Mouse (Mus musculus): ENCODE measurements around the gene Gm13305.
"Not testable (repeated sequence)": the region's sequence is repeated elsewhere in the genome, so short reads cannot be mapped to it uniquely, and the experiment has no call there.

Gm13305 gene

GRCm38 (mm10) chr4:42168503-42168902 is at the start of gene Gm13305:
Gene Gm13305, minus strand, starts transcription at chr4:42168603.
- not testable (repeated sequence) for DNase-seq (ENCODE audit: low spot score)

- not testable (repeated sequence) for DNase-seq (ENCODE audit: low spot score)
Observed at GRCm38 (mm10) chr4:42184980-42185372, 16.6 kb upstream of the Gm13305 start.

DNA sequence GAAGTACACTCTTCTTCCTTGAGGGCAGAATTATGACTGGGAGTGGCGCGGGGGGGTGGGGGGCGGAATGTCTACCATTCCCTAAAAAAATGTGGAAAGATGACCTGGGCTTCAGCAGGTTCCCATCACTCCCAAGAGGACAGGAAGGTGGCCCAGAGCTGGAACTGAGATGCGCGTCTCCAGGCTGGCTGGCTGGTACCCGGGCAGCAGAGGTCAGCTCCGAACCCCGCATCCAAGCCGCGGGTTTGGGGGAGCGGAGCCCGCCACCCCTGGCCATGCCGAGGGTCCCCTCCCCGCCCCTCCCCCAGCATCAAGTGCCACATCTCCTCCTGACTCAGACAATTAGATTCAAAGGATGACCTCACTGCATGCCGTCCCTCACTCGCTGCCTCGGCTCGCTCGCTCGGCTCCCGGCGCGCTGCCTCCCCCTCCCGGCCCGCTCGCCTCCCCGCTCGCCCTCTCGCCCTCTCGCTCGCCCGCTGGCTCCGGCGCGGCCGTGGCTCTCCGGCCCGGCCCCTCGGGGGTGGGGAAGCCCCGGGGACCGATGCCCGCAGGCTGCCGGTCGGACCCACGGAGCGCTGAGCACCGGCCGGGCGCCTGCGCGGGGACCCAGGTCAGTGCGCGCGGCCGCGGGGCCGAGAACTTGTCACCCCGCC is 16.0 kb upstream of the Gm13305 start:
- not testable (repeated sequence) for DNase-seq (ENCODE audit: low spot score)

DNA sequence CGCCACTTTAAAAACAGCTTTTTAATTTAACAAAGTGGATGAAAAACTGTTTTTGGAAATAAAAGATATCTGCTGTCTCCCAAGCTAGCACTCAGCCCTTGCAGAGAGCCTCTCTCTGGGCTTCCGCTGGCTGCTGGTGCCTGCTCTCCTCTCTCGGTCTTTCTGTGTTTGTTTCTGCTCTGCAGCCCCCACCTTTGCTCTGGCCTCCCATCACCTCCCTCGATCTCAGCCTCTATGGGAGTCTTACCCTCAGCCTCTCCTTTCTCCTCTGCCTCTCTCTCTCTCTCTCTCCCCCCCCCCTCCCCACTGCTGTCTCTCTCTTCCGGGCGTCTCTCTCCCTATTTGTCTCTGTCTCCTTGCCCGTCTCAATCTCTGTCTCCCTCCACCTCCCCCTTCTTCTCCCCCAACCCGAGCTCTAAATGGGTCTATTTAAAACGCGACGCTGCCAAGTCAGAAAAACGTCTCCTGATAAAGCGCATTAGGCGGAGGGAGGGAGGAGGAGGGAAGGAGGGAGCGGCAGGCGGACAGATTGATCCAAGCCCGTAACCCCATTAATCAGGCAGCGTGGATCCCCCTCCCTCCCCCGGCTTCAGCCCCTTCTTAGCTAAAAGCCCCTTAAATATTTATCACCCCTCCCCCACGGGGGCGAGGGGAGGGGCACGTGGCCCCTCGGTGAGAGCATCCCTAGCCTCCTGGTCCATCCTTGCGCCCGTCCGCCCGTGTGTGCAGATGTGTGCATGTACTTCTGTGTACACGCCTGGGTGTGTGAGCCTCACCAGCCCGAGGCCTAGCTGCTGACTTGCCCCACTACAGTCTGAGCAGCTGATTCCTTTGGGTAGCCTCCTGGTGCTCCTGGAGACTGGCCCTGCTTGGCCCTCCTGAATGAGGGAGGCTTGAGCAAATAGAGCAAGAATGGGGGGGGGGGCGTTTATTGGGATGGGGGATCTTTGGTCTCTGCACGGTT is 15.1 kb upstream of the Gm13305 start:
- DNase-seq (ENCODE audit: low spot score) = not testable (repeated sequence)

DNA sequence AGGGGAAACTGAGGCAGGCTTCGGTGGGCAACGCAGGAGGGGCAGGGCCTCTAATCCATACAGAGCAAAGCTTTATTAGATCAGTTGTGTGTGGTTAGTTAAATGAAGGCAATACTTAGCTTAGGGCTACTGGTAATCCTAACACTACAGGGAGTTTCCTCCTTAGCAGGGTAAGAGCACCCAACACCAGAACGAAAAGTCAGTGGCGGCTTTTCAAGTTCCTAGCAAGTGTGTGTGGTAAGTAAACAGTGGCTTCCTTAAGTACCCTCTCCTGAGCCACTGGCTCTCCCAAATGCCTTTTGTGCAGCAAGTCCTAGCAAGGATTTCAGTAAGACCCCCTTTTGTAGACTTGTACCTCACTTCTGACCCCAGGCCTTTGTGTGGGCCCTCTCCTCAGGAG is 9.8 kb upstream of the Gm13305 start:
- DNase-seq (ENCODE audit: low spot score) = not testable (repeated sequence)

GRCm38 (mm10) chr4:42153136-42153535 is 15.3 kb downstream of the Gm13305 start, which contains the start of gene Gm13306:
Gene Gm13306, plus strand, starts transcription at chr4:42153436.
- not testable (repeated sequence) for DNase-seq (ENCODE audit: low spot score)

DNA sequence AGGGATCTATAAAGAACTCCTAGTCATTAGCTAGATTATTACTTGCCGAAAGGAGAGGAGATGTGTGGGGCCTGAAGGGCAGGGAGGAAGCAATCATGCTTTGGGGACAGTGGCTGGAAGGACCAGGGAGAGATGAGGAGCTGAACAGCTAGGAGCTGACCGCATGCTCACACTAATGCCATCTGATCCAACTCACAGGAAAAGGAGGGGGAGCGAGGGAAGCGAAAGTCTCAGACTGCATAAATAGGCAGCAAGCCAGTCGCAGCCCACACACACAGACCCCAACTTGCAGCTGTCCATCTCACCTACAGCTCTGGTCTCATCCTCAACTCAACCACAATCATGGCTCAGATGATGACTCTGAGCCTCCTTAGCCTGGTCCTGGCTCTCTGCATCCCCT is 53.9 kb downstream of the Gm13305 start, which contains the start of gene Gm13304:
Gene Gm13304 (plus strand): TSS at position 301 of the 400 bp plus-strand sequence.
- DNase-seq (ENCODE audit: low spot score) = not testable (repeated sequence)

All from layer of hippocampus, adult 9-10 months (tissue).